Mouse (Mus musculus): ENCODE data around the gene Rab43. TPM values are rescaled to one million over a fixed set of nuclear protein-coding genes. Genes with fewer than 3 reads are reported as not detected.

Gene Rab43
- polyA plus RNA-seq, 1 experiment from 2014 or later = 10.9 TPM

DNA sequence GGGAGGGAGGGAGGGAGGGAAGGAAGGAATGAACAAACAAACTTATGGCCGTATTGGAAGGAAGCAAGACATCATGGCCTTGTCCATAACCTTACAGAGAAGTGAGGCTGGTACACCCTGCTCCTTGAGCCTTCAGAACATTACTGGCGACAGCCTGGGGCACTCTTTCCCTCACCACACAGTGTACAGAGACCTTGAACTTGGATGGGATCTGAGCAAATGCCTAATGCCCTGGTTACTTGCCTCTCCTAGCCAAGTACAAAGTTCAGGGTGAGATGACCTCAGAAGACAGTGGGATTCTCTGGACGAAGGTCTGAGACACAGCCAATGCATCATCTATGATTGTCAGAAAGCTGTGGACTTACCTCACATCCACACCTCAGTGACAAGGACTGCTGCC lies 52.1 kb downstream of the Rab43 start:
- Histone ChIP-seq H3K27me3 (ENCODE audit: control insufficient read depth, insufficient read depth, low read length) (no peaks in the 10 kb centered on the region), H3K4me3 (ENCODE audit: low read depth, low read length) (no peak overlapping the region), H3K4me2 (replicated peaks; ENCODE audit: low read depth, low read length) (no peak overlapping the region), H3K9ac (replicated peaks; ENCODE audit: low read depth, low read length) (no peak overlapping the region), H3K9me3 (ENCODE audit: control insufficient read depth, low read depth, low read length) (no peaks in the 10 kb centered on the region), H3K36me3 (ENCODE audit: control insufficient read depth, insufficient read depth, low read length) (no peaks in the 10 kb centered on the region), H3K4me1 (ENCODE audit: control insufficient read depth, insufficient read depth, low read length) (no peaks in the 10 kb centered on the region), H3K27ac (ENCODE audit: low read length) (no peak overlapping the region)
- WGBS = 39% methylated on average over 3 of the region's 3 CpGs
- no peak for ATAC-seq (ENCODE audit: insufficient number of reproducible peaks, insufficient read depth, low FRiP score, low read depth)

- Histone ChIP-seq H3K4me2 (replicated peaks; ENCODE audit: low read depth, low read length) (no peak overlapping the region), H3K9me3 (ENCODE audit: control insufficient read depth, low read depth, low read length) (no peaks in the 10 kb centered on the region), H3K4me1 (ENCODE audit: control insufficient read depth, insufficient read depth, low read length) (no peaks in the 10 kb centered on the region), H3K4me3 (ENCODE audit: low read depth, low read length) (no peak overlapping the region), H3K9ac (replicated peaks; ENCODE audit: low read depth, low read length) (no peak overlapping the region), H3K27ac (ENCODE audit: low read length) (no peak overlapping the region), H3K36me3 (ENCODE audit: control insufficient read depth, insufficient read depth, low read length) (no peaks in the 10 kb centered on the region), H3K27me3 (ENCODE audit: control insufficient read depth, insufficient read depth, low read length) (no peaks in the 10 kb centered on the region)
- WGBS = 61% methylated on average over 3 of the region's 3 CpGs
- ATAC-seq (ENCODE audit: insufficient number of reproducible peaks, insufficient read depth, low FRiP score, low read depth) = no peak
These were observed 52.6 kb downstream of the Rab43 start for GRCm38 (mm10) chr6:87759404-87759803.

GRCm38 (mm10) chr6:87756896-87757295 lies 55.1 kb downstream of the Rab43 start:
- Histone ChIP-seq H3K9me3 (ENCODE audit: control insufficient read depth, low read depth, low read length) (no peaks in the 10 kb centered on the region), H3K36me3 (ENCODE audit: control insufficient read depth, insufficient read depth, low read length) (no peaks in the 10 kb centered on the region), H3K9ac (replicated peaks; ENCODE audit: low read depth, low read length) (no peak overlapping the region), H3K4me1 (ENCODE audit: control insufficient read depth, insufficient read depth, low read length) (no peaks in the 10 kb centered on the region), H3K27ac (ENCODE audit: low read length) (no peak overlapping the region), H3K27me3 (ENCODE audit: control insufficient read depth, insufficient read depth, low read length) (no peaks in the 10 kb centered on the region), H3K4me2 (replicated peaks; ENCODE audit: low read depth, low read length) (no peak overlapping the region), H3K4me3 (ENCODE audit: low read depth, low read length) (no peak overlapping the region)
- 91% methylated on average over 8 of the region's 8 CpGs for WGBS
- ATAC-seq (ENCODE audit: insufficient number of reproducible peaks, insufficient read depth, low FRiP score, low read depth) = no peak

GRCm38 (mm10) chr6:87755196-87755595 lies 56.8 kb downstream of the Rab43 start:
- Histone ChIP-seq H3K9me3 (ENCODE audit: control insufficient read depth, low read depth, low read length) (no peaks in the 10 kb centered on the region), H3K4me1 (ENCODE audit: control insufficient read depth, insufficient read depth, low read length) (no peaks in the 10 kb centered on the region), H3K9ac (replicated peaks; ENCODE audit: low read depth, low read length) (no peak overlapping the region), H3K27me3 (ENCODE audit: control insufficient read depth, insufficient read depth, low read length) (no peaks in the 10 kb centered on the region), H3K4me2 (replicated peaks; ENCODE audit: low read depth, low read length) (no peak overlapping the region), H3K4me3 (ENCODE audit: low read depth, low read length) (no peak overlapping the region), H3K36me3 (ENCODE audit: control insufficient read depth, insufficient read depth, low read length) (no peaks in the 10 kb centered on the region), H3K27ac (ENCODE audit: low read length) (no peak overlapping the region)
- ATAC-seq (ENCODE audit: insufficient number of reproducible peaks, insufficient read depth, low FRiP score, low read depth) = no peak
- WGBS = 84% methylated on average over 4 of the region's 4 CpGs

DNA sequence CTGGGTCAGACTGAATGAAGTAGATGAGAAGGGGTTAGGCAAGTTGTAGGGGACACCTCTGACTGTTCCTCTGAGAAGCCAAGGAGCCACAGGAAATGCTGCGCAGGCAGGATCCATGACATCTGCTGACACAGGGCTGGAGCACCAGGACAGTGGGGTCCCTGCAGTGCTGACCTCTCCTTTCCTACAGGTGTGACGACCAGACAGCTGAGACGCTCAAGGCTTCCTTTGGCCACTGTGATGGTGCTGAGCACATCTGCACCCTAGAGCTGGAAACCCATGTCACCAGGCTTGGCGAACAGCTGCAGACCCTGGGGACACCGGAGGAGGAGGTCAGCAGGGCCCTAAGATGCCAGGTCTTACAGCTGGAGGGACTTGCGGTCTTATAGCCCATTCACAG lies 60.4 kb downstream of the Rab43 start:
- 88% methylated on average over 6 of the region's 6 CpGs for WGBS
- ATAC-seq (ENCODE audit: insufficient number of reproducible peaks, insufficient read depth, low FRiP score, low read depth) = no peak
- Histone ChIP-seq H3K36me3 (ENCODE audit: control insufficient read depth, insufficient read depth, low read length) (no peaks in the 10 kb centered on the region), H3K4me1 (ENCODE audit: control insufficient read depth, insufficient read depth, low read length) (peaks cover 4% of the 10 kb centered on the region; the same call in 1 of the 2 replicates), H3K4me3 (ENCODE audit: low read depth, low read length) (no peak overlapping the region), H3K9ac (replicated peaks; ENCODE audit: low read depth, low read length) (no peak overlapping the region), H3K4me2 (replicated peaks; ENCODE audit: low read depth, low read length) (no peak overlapping the region), H3K9me3 (ENCODE audit: control insufficient read depth, low read depth, low read length) (no peaks in the 10 kb centered on the region), H3K27me3 (ENCODE audit: control insufficient read depth, insufficient read depth, low read length) (no peaks in the 10 kb centered on the region), H3K27ac (ENCODE audit: low read length) (no peak overlapping the region)

- Histone ChIP-seq H3K9ac (replicated peaks; ENCODE audit: low read depth, low read length) (no peak overlapping the region), H3K27me3 (ENCODE audit: control insufficient read depth, insufficient read depth, low read length) (no peaks in the 10 kb centered on the region), H3K27ac (ENCODE audit: low read length) (no peak overlapping the region), H3K4me2 (replicated peaks; ENCODE audit: low read depth, low read length) (no peak overlapping the region), H3K9me3 (ENCODE audit: control insufficient read depth, low read depth, low read length) (no peaks in the 10 kb centered on the region), H3K4me1 (ENCODE audit: control insufficient read depth, insufficient read depth, low read length) (peaks cover 4% of the 10 kb centered on the region; the same call in 1 of the 2 replicates), H3K4me3 (ENCODE audit: low read depth, low read length) (no peak overlapping the region), H3K36me3 (ENCODE audit: control insufficient read depth, insufficient read depth, low read length) (no peaks in the 10 kb centered on the region)
- WGBS = 87% methylated on average over 8 of the region's 8 CpGs
- ATAC-seq (ENCODE audit: insufficient number of reproducible peaks, insufficient read depth, low FRiP score, low read depth) = no peak
These were observed 61.6 kb downstream of the Rab43 start for GRCm38 (mm10) chr6:87750184-87750910.

DNA sequence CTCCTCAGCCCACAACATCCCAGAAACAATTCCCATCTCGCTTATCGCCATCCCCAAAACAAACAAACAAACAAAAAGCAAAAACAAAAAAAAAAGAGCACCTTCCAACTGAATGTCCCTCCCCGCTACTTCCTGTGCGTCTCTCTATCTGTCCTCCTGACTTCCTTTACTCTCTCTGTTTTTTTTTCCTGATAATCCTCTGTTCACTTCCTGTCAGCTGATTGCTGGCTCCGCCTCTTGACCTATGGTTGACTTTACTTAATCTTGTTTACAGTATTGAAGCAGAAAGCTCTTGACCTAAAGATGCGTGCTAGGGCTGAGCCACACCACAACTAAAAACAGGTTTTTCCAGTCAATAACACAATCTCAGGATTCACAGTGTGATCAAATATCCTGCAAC lies 63.4 kb downstream of the Rab43 start:
- Histone ChIP-seq H3K9ac (replicated peaks; ENCODE audit: low read depth, low read length) (no peak overlapping the region), H3K9me3 (ENCODE audit: control insufficient read depth, low read depth, low read length) (no peaks in the 10 kb centered on the region), H3K27me3 (ENCODE audit: control insufficient read depth, insufficient read depth, low read length) (no peaks in the 10 kb centered on the region), H3K4me2 (replicated peaks; ENCODE audit: low read depth, low read length) (no peak overlapping the region), H3K27ac (ENCODE audit: low read length) (no peak overlapping the region), H3K4me1 (ENCODE audit: control insufficient read depth, insufficient read depth, low read length) (peaks cover 4% of the 10 kb centered on the region; the same call in 1 of the 2 replicates), H3K4me3 (ENCODE audit: low read depth, low read length) (no peak overlapping the region), H3K36me3 (ENCODE audit: control insufficient read depth, insufficient read depth, low read length) (no peaks in the 10 kb centered on the region)
- ATAC-seq (ENCODE audit: insufficient number of reproducible peaks, insufficient read depth, low FRiP score, low read depth) = no peak
- WGBS = 80% methylated on average over 6 of the region's 6 CpGs

GRCm38 (mm10) chr6:87748078-87748477 lies 63.9 kb downstream of the Rab43 start:
- Histone ChIP-seq H3K4me2 (replicated peaks; ENCODE audit: low read depth, low read length) (no peak overlapping the region), H3K4me1 (ENCODE audit: control insufficient read depth, insufficient read depth, low read length) (peaks cover 4% of the 10 kb centered on the region; the same call in 1 of the 2 replicates), H3K9me3 (ENCODE audit: control insufficient read depth, low read depth, low read length) (no peaks in the 10 kb centered on the region), H3K36me3 (ENCODE audit: control insufficient read depth, insufficient read depth, low read length) (no peaks in the 10 kb centered on the region), H3K4me3 (ENCODE audit: low read depth, low read length) (no peak overlapping the region), H3K27ac (ENCODE audit: low read length) (no peak overlapping the region), H3K9ac (replicated peaks; ENCODE audit: low read depth, low read length) (no peak overlapping the region), H3K27me3 (ENCODE audit: control insufficient read depth, insufficient read depth, low read length) (no peaks in the 10 kb centered on the region)
- no peak for ATAC-seq (ENCODE audit: insufficient number of reproducible peaks, insufficient read depth, low FRiP score, low read depth)
- 79% methylated on average over 2 of the region's 2 CpGs for WGBS

DNA sequence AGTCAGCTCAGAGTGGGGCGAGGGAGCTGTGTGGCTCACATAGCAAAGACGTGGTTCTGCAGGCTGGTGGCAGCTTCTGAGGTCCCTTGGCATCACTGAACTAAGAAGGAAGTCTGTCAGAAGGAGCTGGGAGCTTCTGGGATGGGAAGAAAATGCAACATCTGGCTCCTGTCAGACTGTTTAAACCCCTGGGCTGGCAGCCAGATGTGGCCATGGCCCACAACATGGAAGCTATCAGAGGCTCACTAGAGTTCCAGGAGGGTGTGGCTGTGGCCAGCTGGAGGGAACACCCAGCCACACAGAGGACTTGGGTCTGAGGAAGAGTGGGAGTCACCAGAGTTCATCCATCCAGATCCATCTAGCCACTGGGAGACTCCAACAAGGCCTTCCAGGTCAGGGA lies 65.1 kb downstream of the Rab43 start:
- Histone ChIP-seq H3K4me1 (ENCODE audit: control insufficient read depth, insufficient read depth, low read length) (peaks cover 4% of the 10 kb centered on the region; the same call in 1 of the 2 replicates), H3K4me3 (ENCODE audit: low read depth, low read length) (no peak overlapping the region), H3K27me3 (ENCODE audit: control insufficient read depth, insufficient read depth, low read length) (no peaks in the 10 kb centered on the region), H3K9ac (replicated peaks; ENCODE audit: low read depth, low read length) (no peak overlapping the region), H3K9me3 (ENCODE audit: control insufficient read depth, low read depth, low read length) (no peaks in the 10 kb centered on the region), H3K4me2 (replicated peaks; ENCODE audit: low read depth, low read length) (no peak overlapping the region), H3K36me3 (ENCODE audit: control insufficient read depth, insufficient read depth, low read length) (no peaks in the 10 kb centered on the region), H3K27ac (ENCODE audit: low read length) (no peak overlapping the region)
- 56% methylated on average over 2 of the region's 2 CpGs for WGBS
- ATAC-seq (ENCODE audit: insufficient number of reproducible peaks, insufficient read depth, low FRiP score, low read depth) = peak; percentile 62; the same call in 1 of the 2 replicates
